Mouse (Mus musculus) midbrain, postnatal 0 days (tissue): Measurements from ENCODE around the gene H1f0. TPM values are rescaled to one million over a fixed set of nuclear protein-coding genes. Genes with fewer than 3 reads are reported as not detected.

Experiments used
- ATAC-seq: fragments of 200-750 bp; cut with Nextera tagmentation; 2 replicates; pipeline ENCODE4 v1.8.0; 2017; ENCODE audit warnings: moderate number of reproducible peaks, mild to moderate bottlenecking, moderate TSS enrichment, moderate library complexity; ENCODE audit not compliant: low FRiP score
- DNase-seq: peaks from one replicate; pipeline ENCODE4 v3.0.0-alpha.2; 2015; ENCODE audit warnings: low spot score
- H3K27ac ChIP-seq: fragments of 300-500 bp; sonication (generic); 2 replicates; pipeline ENCODE4 v1.5.1; 2014; ENCODE audit warnings: low read depth, mild to moderate bottlenecking, low read length, mixed read lengths
- H3K27me3 ChIP-seq: fragments of 300-500 bp; sonication (generic); 2 replicates; pipeline ENCODE4 v1.6.1; 2014; ENCODE audit warnings: low read length, control low read depth, mixed read lengths; ENCODE audit not compliant: insufficient read depth
- H3K36me3 ChIP-seq: fragments of 300-500 bp; sonication (generic); 2 replicates; pipeline ENCODE4 v1.6.1; 2014; ENCODE audit warnings: low read length, control low read depth, mixed read lengths; ENCODE audit not compliant: insufficient read depth
- H3K4me1 ChIP-seq: fragments of 300-500 bp; sonication (generic); 2 replicates; pipeline ENCODE4 v1.6.1; 2014; ENCODE audit warnings: mild to moderate bottlenecking, control low read depth, antibody characterized with exemption, low read length, mixed read lengths; ENCODE audit not compliant: insufficient read depth
- H3K4me2 ChIP-seq: fragments of 300-500 bp; sonication (generic); 2 replicates; pipeline ENCODE4 v1.6.1; 2014; ENCODE audit warnings: low read depth, mild to moderate bottlenecking, low read length, mixed read lengths; ENCODE audit not compliant: poor library complexity, severe bottlenecking
- H3K4me3 ChIP-seq: fragments of 300-500 bp; sonication (generic); 2 replicates; pipeline ENCODE4 v1.5.1; 2014; ENCODE audit warnings: low read depth, mild to moderate bottlenecking, low read length, moderate library complexity
- H3K9ac ChIP-seq: fragments of 300-500 bp; sonication (generic); replicated peaks from 2 replicates; pipeline ENCODE4 v1.6.1; 2014; ENCODE audit warnings: mild to moderate bottlenecking, low read length, moderate library complexity, mixed read lengths; ENCODE audit not compliant: poor library complexity, severe bottlenecking
- H3K9me3 ChIP-seq: fragments of 300-500 bp; sonication (generic); 2 replicates; pipeline ENCODE4 v1.6.1; 2016; ENCODE audit warnings: low read length, control low read depth
- CTCF ChIP-seq: IDR thresholded peaks from 2 replicates; pipeline ENCODE4 v1.5.1; 2016; ENCODE audit warnings: antibody characterized with exemption, mild to moderate bottlenecking
- WGBS: fragments of 180-500 bp; shearing (Covaris S2); extraction: QIAGEN DNeasy Blood & Tissue Kit; methylation state at CpG from one replicate; pipeline ENCODE4 v1.1.7; 2014; 5-methylcytosine and 5-hydroxymethylcytosine counted together
- polyA plus RNA-seq: library from polyadenylated mRNA; unstranded; fragments of >200 nt; fragmentation: Nextera tagmentation; extraction: Ambion mirVana; gene quantifications from 2 replicates; pipeline ENCODE4 v1.2.1, GENCODE M21; 2015
- total RNA-seq: library from RNA; depleted of rRNA; stranded (reverse); fragments of >200 nt; gene quantifications from 2 replicates; pipeline ENCODE4 v1.2.3, GENCODE M21; 2014

Gene H1f0
- total and polyA plus RNA-seq, 2 experiments from 2014 or later, result 132 to 144 TPM

DNA sequence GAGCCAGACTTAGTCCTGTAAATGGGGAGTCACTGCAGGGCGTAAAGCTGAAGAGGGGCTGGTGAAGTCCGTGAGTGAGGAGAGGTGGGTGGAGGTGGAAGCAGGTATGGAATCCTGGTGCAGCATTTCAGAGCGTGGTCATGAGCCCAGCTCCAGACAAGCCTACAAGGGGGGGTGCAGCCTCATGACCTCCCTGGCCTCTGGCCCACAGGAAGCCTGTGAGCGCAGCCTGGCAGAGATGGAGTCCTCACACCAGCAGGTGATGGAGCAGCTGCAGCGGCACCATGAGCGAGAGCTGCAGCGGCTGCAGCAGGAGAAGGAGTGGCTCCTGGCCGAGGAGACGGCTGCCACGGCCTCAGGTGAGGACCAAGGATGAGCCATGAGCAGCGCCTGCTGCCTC, 28.7 kb upstream of the H1f0 start:
- no peak for TF ChIP-seq CTCF
- 88% methylated on average over 11 of the region's 11 CpGs for WGBS

DNA sequence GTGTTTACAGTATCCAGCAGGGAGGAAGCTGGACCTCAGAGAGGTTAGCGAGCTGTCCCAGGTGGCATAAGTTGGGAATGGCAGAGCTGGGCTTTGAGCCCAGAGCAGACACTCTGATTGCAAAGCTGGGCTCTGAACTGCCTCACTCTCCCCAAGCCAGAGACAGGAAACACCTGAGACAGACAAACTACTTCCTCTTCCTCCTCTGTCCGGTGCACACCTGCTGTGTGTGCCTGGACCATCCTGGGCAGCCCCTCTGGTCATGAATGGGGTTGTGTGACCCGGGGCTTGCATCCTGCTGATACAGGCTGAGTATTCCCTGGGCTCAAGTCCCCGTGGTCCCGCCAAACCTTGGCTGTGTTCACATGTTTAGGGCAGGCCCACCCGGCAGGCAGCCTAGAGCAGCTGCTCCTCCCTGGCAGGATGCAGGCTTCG, 27.9 kb upstream of the H1f0 start:
- Histone ChIP-seq H3K4me2 (no peak overlapping the region), H3K4me3 (no peak overlapping the region), H3K27me3 (no peaks in the 10 kb centered on the region), H3K4me1 (no peaks in the 10 kb centered on the region), H3K9me3 (no peaks in the 10 kb centered on the region), H3K36me3 (peaks cover 47% of the 10 kb centered on the region), H3K9ac (no peak overlapping the region), H3K27ac (no peak overlapping the region)
- 83% methylated on average over 7 of the region's 7 CpGs for WGBS
- ATAC-seq, result no peak
- DNase-seq, result no peak
- no peak for TF ChIP-seq CTCF

More for the DNA sequence above, 28.7 kb upstream of the H1f0 start:
- H3K4me1 ChIP-seq, result no peaks in the 10 kb centered on the region
- no peaks in the 10 kb centered on the region for H3K9me3 ChIP-seq
- no peak for ATAC-seq
- H3K36me3 ChIP-seq, result peaks cover 46% of the 10 kb centered on the region
- no peak for DNase-seq
- no peak overlapping the region for H3K27ac ChIP-seq
- H3K9ac ChIP-seq, result no peak overlapping the region
- H3K4me3 ChIP-seq, result no peak overlapping the region
- H3K4me2 ChIP-seq, result no peak overlapping the region
- no peaks in the 10 kb centered on the region for H3K27me3 ChIP-seq

DNA sequence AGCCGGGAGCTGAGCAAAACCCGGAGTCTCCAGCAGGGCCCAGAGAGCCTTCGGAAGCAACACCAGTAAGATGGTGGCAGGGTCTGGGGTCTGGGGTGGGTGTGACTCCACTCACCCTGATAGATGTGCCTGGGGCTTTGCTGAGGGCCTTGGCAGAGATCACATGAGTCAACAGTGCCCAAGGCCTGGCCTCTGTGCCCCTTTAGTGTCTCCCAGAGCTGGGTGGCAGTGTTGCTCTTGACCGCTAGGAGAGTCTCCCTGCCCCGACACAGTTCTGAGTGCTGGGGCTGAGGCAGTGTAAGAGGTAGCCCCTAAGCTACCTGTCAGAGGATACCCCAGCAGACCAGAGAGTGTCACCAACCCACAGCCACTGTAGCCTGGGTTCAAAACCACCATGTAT, 26.7 kb upstream of the H1f0 start:
- WGBS, result 92% methylated on average over 5 of the region's 5 CpGs
- no peak for TF ChIP-seq CTCF
- Histone ChIP-seq H3K4me2 (no peak overlapping the region), H3K36me3 (peaks cover 57% of the 10 kb centered on the region), H3K9me3 (no peaks in the 10 kb centered on the region), H3K9ac (no peak overlapping the region), H3K4me1 (no peaks in the 10 kb centered on the region), H3K27me3 (no peaks in the 10 kb centered on the region), H3K4me3 (no peak overlapping the region), H3K27ac (no peak overlapping the region)
- ATAC-seq, result no peak
- DNase-seq, result no peak

GRCm38 (mm10) chr15:79002036-79002435, 26.2 kb upstream of the H1f0 start:
- Histone ChIP-seq H3K4me2 (no peak overlapping the region), H3K27me3 (no peaks in the 10 kb centered on the region), H3K4me3 (no peak overlapping the region), H3K4me1 (no peaks in the 10 kb centered on the region), H3K9ac (no peak overlapping the region), H3K9me3 (no peaks in the 10 kb centered on the region), H3K27ac (no peak overlapping the region), H3K36me3 (peaks cover 58% of the 10 kb centered on the region)
- no peak for ATAC-seq
- TF ChIP-seq CTCF, result no peak
- 60% methylated on average over 19 of the region's 19 CpGs for WGBS
- no peak for DNase-seq

- DNase-seq, result no peak
- H3K9me3 ChIP-seq, result no peaks in the 10 kb centered on the region
- no peak for ATAC-seq
- no peak for TF ChIP-seq CTCF
- no peaks in the 10 kb centered on the region for H3K27me3 ChIP-seq
- no peak overlapping the region for H3K4me2 ChIP-seq
- no peak overlapping the region for H3K9ac ChIP-seq
- H3K27ac ChIP-seq, result no peak overlapping the region
- no peaks in the 10 kb centered on the region for H3K4me1 ChIP-seq
- WGBS, result 85% methylated on average over 3 of the region's 3 CpGs
- H3K4me3 ChIP-seq, result no peak overlapping the region
- peaks cover 58% of the 10 kb centered on the region for H3K36me3 ChIP-seq
These were observed 25.2 kb upstream of the H1f0 start for GRCm38 (mm10) chr15:79003079-79003478.

GRCm38 (mm10) chr15:79005581-79005980, 22.7 kb upstream of the H1f0 start:
- no peak for DNase-seq
- 91% methylated on average over 9 of the region's 9 CpGs for WGBS
- H3K9ac ChIP-seq, result no peak overlapping the region
- ATAC-seq, result no peak
- peaks cover 47% of the 10 kb centered on the region for H3K36me3 ChIP-seq
- no peak overlapping the region for H3K4me2 ChIP-seq
- H3K27ac ChIP-seq, result no peak overlapping the region
- no peaks in the 10 kb centered on the region for H3K9me3 ChIP-seq
- H3K4me3 ChIP-seq, result no peak overlapping the region
- no peak for TF ChIP-seq CTCF
- no peaks in the 10 kb centered on the region for H3K4me1 ChIP-seq
- H3K27me3 ChIP-seq, result no peaks in the 10 kb centered on the region
